ENCODE assay signal across 26 mouse cellular contexts in the genomic region with DNA sequence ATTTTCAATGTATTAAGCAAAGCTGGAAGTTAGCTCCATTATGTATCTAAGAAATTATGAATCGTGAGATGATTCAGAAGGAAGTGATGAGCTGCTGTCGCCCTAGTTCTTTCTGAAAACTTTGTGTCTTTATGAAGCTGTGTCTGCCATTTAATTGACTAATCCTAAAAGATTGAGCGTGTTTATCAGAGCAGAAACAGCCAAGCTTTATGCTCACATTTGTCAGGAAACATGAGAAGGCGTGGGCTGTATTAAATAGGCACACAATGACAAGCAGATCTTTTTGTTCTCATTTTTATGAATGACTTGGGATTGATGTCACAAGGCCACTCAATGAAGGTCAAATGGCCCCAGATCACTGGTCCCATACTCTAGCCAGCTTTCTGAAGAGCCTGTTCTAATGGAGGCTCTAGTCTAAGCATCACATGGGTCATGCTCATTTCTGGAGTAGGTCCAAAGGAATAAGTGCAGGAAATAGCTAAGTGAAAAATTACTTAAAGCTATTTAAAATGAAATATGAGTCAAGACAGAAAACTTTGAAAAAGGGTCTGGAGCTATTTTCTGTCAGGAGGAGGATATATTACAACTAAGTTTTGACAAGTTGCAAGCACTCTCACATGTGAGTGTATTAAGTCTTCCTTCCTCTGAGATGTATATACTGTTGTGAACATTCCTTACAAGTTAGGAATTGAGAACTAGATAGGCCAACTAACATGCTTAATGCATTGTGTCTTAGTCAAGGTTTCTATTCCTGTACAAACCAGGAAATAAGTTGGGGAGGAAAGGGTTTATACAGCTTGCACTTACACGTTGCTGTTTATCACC. TPM values are rescaled to one million over a fixed set of nuclear protein-coding genes. Genes with fewer than 3 reads are reported as not detected.
DNase-seq lines count a peak whose midpoint lies in the region; ATAC-seq and TF ChIP-seq lines count a peak whose summit lies in the region.
"Had no signal": no experiment of that assay in that cellular context is flagged by ENCODE, and none has a peak within 500 bp of the region (broad histone marks: within the 10 kb centered on the region; RNA-seq: fewer than 3 reads in every experiment).

No protein-coding gene starts in this region.

- no peak for DNase-seq in kidney, postnatal 10 days
- peak; percentile 82 for DNase-seq in Muller cell, postnatal 12 days (ENCODE audit: inconsistent ontology term)
- no peak for DNase-seq in layer of hippocampus, adult 9-11 months
- DNase-seq in left cerebral cortex, postnatal 36 days (ENCODE audit: low spot score in 2 of 2) = no peak
- DNase-seq: adrenal gland, adult 8-10 months; cerebellum, adult 18-20 months; cerebellum, postnatal 14 days; forebrain, postnatal 0 days; gastrocnemius, postnatal 25 days; kidney, postnatal 14 days; thymus, adult 2 months; thymus, postnatal 4 days had no signal

- no peak overlapping the region for H3K4me3 ChIP-seq in kidney, embryonic 15.5 days (replicated peaks)
- H3K4me3 ChIP-seq in embryonic fibroblast, embryonic 13.5 days (ENCODE audit: insufficient read depth, low read length) = no peak overlapping the region
- H3K4me3 ChIP-seq in stomach, embryonic 14.5 days (ENCODE audit: low read depth, low read length) = no peak overlapping the region
- H3K4me3 ChIP-seq: forebrain, embryonic 10.5 days; hindbrain, embryonic 12.5 days; layer of hippocampus, adult 2 months; midbrain, embryonic 10.5 days; myocyte; neural tube, embryonic 15.5 days had no signal

- intact Hi-C loops in left cerebral cortex, postnatal 36 days (cut with DNase I) = no loop called here

- 0 out of 2 replicates have a peak, but pooled peaks cover 6% of the 10 kb centered on the region for H3K4me1 ChIP-seq in kidney, embryonic 15.5 days
- H3K4me1 ChIP-seq in embryonic fibroblast, embryonic 13.5 days (ENCODE audit: control insufficient read depth, insufficient read depth, low read length) = no peaks in the 10 kb centered on the region; the same call in none of the 2 replicates
- H3K4me1 ChIP-seq in stomach, embryonic 14.5 days (ENCODE audit: control insufficient read depth, insufficient read depth, low read length) = no peaks in the 10 kb centered on the region; the same call in 1 of the 2 replicates
- H3K4me1 ChIP-seq: hindbrain, embryonic 12.5 days; midbrain, embryonic 10.5 days; neural tube, embryonic 15.5 days had no signal

- H3K9ac ChIP-seq in kidney, embryonic 15.5 days = no peak overlapping the region
- H3K9ac ChIP-seq in stomach, embryonic 14.5 days (replicated peaks; ENCODE audit: low read depth, low read length) = no peak overlapping the region
- H3K9ac ChIP-seq: forebrain, postnatal 0 days; hindbrain, embryonic 12.5 days; liver, embryonic 14.5 days; neural tube, embryonic 15.5 days had no signal

- H3K27me3 ChIP-seq in kidney, embryonic 15.5 days = no peaks in the 10 kb centered on the region
- no peaks in the 10 kb centered on the region for H3K27me3 ChIP-seq in stomach, embryonic 14.5 days (ENCODE audit: control insufficient read depth, insufficient read depth, low read length)
- H3K27me3 ChIP-seq: hindbrain, embryonic 12.5 days; neural tube, embryonic 15.5 days had no signal

- TF ChIP-seq CTCF in embryonic fibroblast, embryonic 13.5 days (IDR thresholded peaks at IDR 0.05; ENCODE audit: borderline replicate concordance, insufficient read depth, low read length) = no peak

- TF ChIP-seq POLR2A in embryonic fibroblast, embryonic 13.5 days (IDR thresholded peaks at IDR 0.05; ENCODE audit: low read depth, low read length) = no peak

- WGBS in kidney, embryonic 15.5 days = 58% methylated on average over 5 of the region's 5 CpGs
- 41% methylated on average over 5 of the region's 5 CpGs for WGBS in stomach, embryonic 14.5 days

- no peaks in the 10 kb centered on the region for H3K9me3 ChIP-seq in kidney, embryonic 15.5 days (replicated peaks)
- no peaks in the 10 kb centered on the region for H3K9me3 ChIP-seq in stomach, embryonic 14.5 days (ENCODE audit: control insufficient read depth, low read depth, low read length)
- H3K9me3 ChIP-seq: forebrain, embryonic 10.5 days; hindbrain, embryonic 12.5 days; midbrain, embryonic 10.5 days; neural tube, embryonic 15.5 days had no signal

- peak; percentile 89 for ATAC-seq in kidney, embryonic 15.5 days (replicated peaks; ENCODE audit: low FRiP score)
- peak; percentile 79; the same call in 1 of the 2 replicates for ATAC-seq in stomach, embryonic 14.5 days (ENCODE audit: insufficient number of reproducible peaks, insufficient read depth, low FRiP score, low read depth)
- ATAC-seq: activated CD4-positive, CD25-positive, alpha-beta regulatory T cell, adult 4 months; forebrain, postnatal 0 days; midbrain, embryonic 16.5 days had no signal

- no peak overlapping the region for H3K4me2 ChIP-seq in kidney, embryonic 15.5 days
- H3K4me2 ChIP-seq in stomach, embryonic 14.5 days (replicated peaks; ENCODE audit: low read depth, low read length) = no peak overlapping the region
- H3K4me2 ChIP-seq: hindbrain, embryonic 12.5 days; neural tube, embryonic 15.5 days had no signal

- H3K27ac ChIP-seq in kidney, embryonic 15.5 days = peak overlapping the region; percentile 56
- H3K27ac ChIP-seq in embryonic fibroblast, embryonic 13.5 days (ENCODE audit: insufficient read depth, low read length) = peak overlapping the region; percentile 73
- H3K27ac ChIP-seq in stomach, embryonic 14.5 days (ENCODE audit: low read length) = no peak overlapping the region
- H3K27ac ChIP-seq: forebrain, embryonic 10.5 days; hindbrain, embryonic 12.5 days; layer of hippocampus, adult 2 months; liver, embryonic 14.5 days; macrophage; midbrain, embryonic 10.5 days; neural tube, embryonic 15.5 days had no signal

- H3K36me3 ChIP-seq in kidney, embryonic 15.5 days = no peaks in the 10 kb centered on the region
- no peaks in the 10 kb centered on the region for H3K36me3 ChIP-seq in stomach, embryonic 14.5 days (ENCODE audit: control insufficient read depth, insufficient read depth, low read length)
- H3K36me3 ChIP-seq: forebrain, embryonic 10.5 days; hindbrain, embryonic 12.5 days; midbrain, embryonic 10.5 days; neural tube, embryonic 15.5 days had no signal

RNA-seq across cellular contexts. Expression of a gene that starts 11.0 kb away (rescaled TPM):
- polyA plus RNA-seq in kidney, embryonic 15.5 days (2015; fragmentation: Nextera tagmentation; extraction: Ambion mirVana) = 5.4 and 6.9 TPM in 2 replicates
- 23.1 and 38.9 TPM in 2 replicates for polyA plus RNA-seq in embryonic fibroblast, embryonic 13.5 days (2011; ENCODE audit: insufficient read length, low read depth, missing spikeins)
- polyA plus RNA-seq in stomach, embryonic 14.5 days (2014; fragmentation: Nextera tagmentation; extraction: Ambion mirVana) = 21.8 and 25.8 TPM in 2 replicates
- 1 to 10 TPM; 4.3 to 4.5 TPM for total RNA-seq in left cerebral cortex, postnatal 36 days (2021)
- polyA plus RNA-seq: C2C12 had no signal
